Mouse (Mus musculus) CH12.LX (cell line): Measurements from ENCODE around the gene Hsd3b5.
"Not testable (repeated sequence)": the region's sequence is repeated elsewhere in the genome, so short reads cannot be mapped to it uniquely, and the experiment has no call there.

Experiments used
- BHLHE40 ChIP-seq: IDR thresholded peaks from 2 replicates; pipeline ENCODE4 v1.6.1; 2011; ENCODE audit warnings: mild to moderate bottlenecking, low read depth, low read length, improper control_type of control experiment
- CHD2 ChIP-seq: IDR thresholded peaks from 2 replicates; pipeline ENCODE4 v1.6.1; 2011; ENCODE audit warnings: low read length, improper control_type of control experiment
- CTCF ChIP-seq, 2 experiments: IDR thresholded peaks in 1 of 2; conservative IDR thresholded peaks in 1 of 2; 2 replicates each; pipeline ENCODE4 v1.5.1; 2011 to 2012; ENCODE audit warnings: low read depth in 2 of 2, low read length in 2 of 2, improper control_type of control experiment in 1 of 2, inconsistent platforms in 1 of 2, mild to moderate bottlenecking in 1 of 2, moderate library complexity in 1 of 2
- EP300 ChIP-seq: IDR thresholded peaks from 2 replicates; pipeline ENCODE4 v1.6.1; 2011; ENCODE audit warnings: low read length, improper control_type of control experiment
- GABPA ChIP-seq: IDR thresholded peaks from 2 replicates; pipeline ENCODE4 v1.6.1; 2012; ENCODE audit warnings: low read depth, low read length, improper control_type of control experiment, inconsistent platforms; ENCODE audit not compliant: insufficient replicate concordance
- MYC ChIP-seq: IDR thresholded peaks from 2 replicates; pipeline ENCODE4 v1.6.1; 2011; ENCODE audit warnings: low read depth, mild to moderate bottlenecking, improper control_type of control experiment, low read length
- NRF1 ChIP-seq: IDR thresholded peaks from 2 replicates; pipeline ENCODE4 v1.6.1; 2014; ENCODE audit warnings: low read depth, mild to moderate bottlenecking, inconsistent platforms, low read length, improper control_type of control experiment, moderate library complexity
- PAX5 ChIP-seq: IDR thresholded peaks from 2 replicates; pipeline ENCODE4 v1.6.1; 2012; ENCODE audit warnings: low read length, inconsistent platforms, mixed read lengths
- POLR2A ChIP-seq: IDR thresholded peaks from 2 replicates; pipeline ENCODE4 v1.6.1; 2011; ENCODE audit warnings: low read depth, mild to moderate bottlenecking, improper control_type of control experiment, low read length
- SMC3 ChIP-seq: IDR thresholded peaks from 2 replicates; pipeline ENCODE4 v1.6.1; 2011; ENCODE audit warnings: low read depth, low read length, improper control_type of control experiment

DNA sequence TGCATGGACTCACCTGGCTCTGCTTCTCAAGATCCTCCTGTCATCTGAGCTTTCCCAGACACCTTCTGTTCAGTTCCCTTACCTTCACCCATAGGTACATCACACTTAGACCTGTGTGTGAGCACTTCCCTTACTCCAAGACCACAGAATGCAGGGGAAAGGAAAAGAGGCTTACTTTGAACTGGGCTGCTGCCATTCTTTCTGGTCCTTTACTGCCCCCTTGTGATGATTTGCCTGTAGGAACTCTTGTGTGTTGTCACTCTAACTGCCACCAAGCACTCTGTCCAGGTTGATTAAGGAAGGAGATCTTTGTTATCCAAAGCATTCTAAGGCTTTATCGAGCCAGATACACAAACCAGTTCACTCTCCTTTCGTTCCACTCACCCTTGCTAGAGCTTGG is 13.8 kb downstream of the Hsd3b5 start:
- not testable (repeated sequence) for TF ChIP-seq GABPA; CTCF (conservative IDR thresholded peaks at IDR 0.05 in 1 of 2, IDR thresholded peaks at IDR 0.05 in 1 of 2; ENCODE audit: low read depth in 2 of 2, low read length in 2 of 2); PAX5; POLR2A; EP300; BHLHE40; NRF1; CHD2; SMC3; MYC
